Mouse (Mus musculus) heart, postnatal 0 days (tissue): ENCODE results near the gene Strip1.

Experiments used
- CTCF ChIP-seq: IDR thresholded peaks from 2 replicates; pipeline ENCODE4 v1.5.1; 2016; ENCODE audit warnings: antibody characterized with exemption, control low read depth, low read depth
- EP300 ChIP-seq: IDR thresholded peaks from 2 replicates; pipeline ENCODE4 v1.6.1; 2016; ENCODE audit warnings: antibody characterized with exemption, low read depth

DNA sequence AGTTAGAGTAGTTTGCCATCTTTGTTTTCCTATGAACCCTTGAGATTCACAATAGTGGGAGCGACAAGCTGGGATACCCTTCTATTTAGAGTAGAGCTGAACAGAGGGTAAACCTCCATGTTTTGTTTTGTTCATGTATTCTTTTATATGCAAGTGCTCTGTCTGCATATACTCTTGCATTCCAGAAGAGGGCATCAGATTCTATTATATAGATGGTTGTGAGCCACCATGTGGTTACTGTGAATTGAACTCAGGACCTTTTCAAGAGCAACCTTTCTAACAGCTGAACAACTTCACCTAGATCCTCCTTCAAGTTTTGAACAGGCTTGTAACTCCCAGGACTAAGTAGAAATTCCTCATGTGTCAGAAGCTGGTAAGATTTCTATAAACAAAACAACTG is 27.5 kb upstream of the Strip1 start:
- no peak for TF ChIP-seq EP300
- TF ChIP-seq CTCF: no peak
